In genomic region chr11:96199181-96200086, GRCm38 (mm10) we compare ENCODE assay signal across 17 mouse cellular contexts. TPM values are rescaled to one million over a fixed set of nuclear protein-coding genes. Genes with fewer than 3 reads are reported as not detected.
DNase-seq lines count a peak whose midpoint lies in the region; ATAC-seq and TF ChIP-seq lines count a peak whose summit lies in the region.
"Had no signal": no experiment of that assay in that cellular context is flagged by ENCODE, and none has a peak within 500 bp of the region (broad histone marks: within the 10 kb centered on the region; RNA-seq: fewer than 3 reads in every experiment).

No protein-coding gene starts in this region.

- H3K9ac ChIP-seq in liver, embryonic 11.5 days (ENCODE audit: low read depth, low read length), result no peak overlapping the region
- no peak overlapping the region for H3K9ac ChIP-seq in liver, postnatal 0 days (replicated peaks)
- H3K9ac ChIP-seq: intestine, embryonic 15.5 days had no signal

- no peak for TF ChIP-seq CTCF in liver, postnatal 0 days (IDR thresholded peaks at IDR 0.05; ENCODE audit: low read depth)
- TF ChIP-seq CTCF in E14TG2a.4 (conservative IDR thresholded peaks at IDR 0.05; ENCODE audit: low read length), result no peak

- H3K36me3 ChIP-seq in liver, embryonic 11.5 days (ENCODE audit: control insufficient read depth, insufficient read depth, low read length), result no peaks in the 10 kb centered on the region
- no peaks in the 10 kb centered on the region for H3K36me3 ChIP-seq in liver, postnatal 0 days (replicated peaks; ENCODE audit: insufficient read depth, low read length)
- no peaks in the 10 kb centered on the region for H3K36me3 ChIP-seq in E14TG2a.4 (ENCODE audit: insufficient read depth, low read length)
- no peaks in the 10 kb centered on the region for H3K36me3 ChIP-seq in hindbrain, embryonic 10.5 days
- H3K36me3 ChIP-seq: intestine, embryonic 15.5 days had no signal

- no peak for DNase-seq in liver, embryonic 11.5 days (ENCODE audit: low spot score)
- no peak for DNase-seq in liver, postnatal 0 days
- peak; percentile 36 for DNase-seq in CD4-positive, CD25-positive, alpha-beta regulatory T cell, adult 2 months (ENCODE audit: low read depth, low spot score)
- peak; percentile 65 for DNase-seq in induced T-regulatory cell, adult 2 months (ENCODE audit: low read depth)
- DNase-seq in layer of hippocampus, postnatal 25 days (ENCODE audit: extremely low spot score in 1 of 2, low spot score in 1 of 2), result no peak
- DNase-seq in hindbrain, embryonic 10.5 days (ENCODE audit: low spot score), result no peak
- DNase-seq: cerebellum, adult 11 months; right cerebral cortex, postnatal 25 days; thymus, adult 18-20 months had no signal

- H3K27ac ChIP-seq in liver, embryonic 11.5 days (ENCODE audit: low read depth, low read length), result no peak overlapping the region
- no peak overlapping the region for H3K27ac ChIP-seq in liver, postnatal 0 days (ENCODE audit: low read depth)
- H3K27ac ChIP-seq in hindbrain, embryonic 10.5 days, result no peak overlapping the region
- H3K27ac ChIP-seq: intestine, embryonic 15.5 days had no signal

- peaks cover 100% of the 10 kb centered on the region for H3K27me3 ChIP-seq in liver, embryonic 11.5 days (replicated peaks; ENCODE audit: control insufficient read depth, insufficient read depth, low read length)
- H3K27me3 ChIP-seq in liver, postnatal 0 days (ENCODE audit: insufficient read depth, low read length), result peaks cover 99% of the 10 kb centered on the region
- H3K27me3 ChIP-seq in E14TG2a.4 (ENCODE audit: insufficient read depth, low read length), result peaks cover 98% of the 10 kb centered on the region
- H3K27me3 ChIP-seq in hindbrain, embryonic 10.5 days (ENCODE audit: insufficient read depth, poor library complexity, severe bottlenecking), result peaks cover 100% of the 10 kb centered on the region

- no peak overlapping the region for H3K4me3 ChIP-seq in liver, embryonic 11.5 days (ENCODE audit: low read depth, low read length)
- no peak overlapping the region for H3K4me3 ChIP-seq in liver, postnatal 0 days (ENCODE audit: low read depth, low read length)
- H3K4me3 ChIP-seq in E14TG2a.4 (replicated peaks; ENCODE audit: low read length), result peak overlapping the region; percentile 64
- H3K4me3 ChIP-seq in hindbrain, embryonic 10.5 days, result no peak overlapping the region
- H3K4me3 ChIP-seq: intestine, embryonic 15.5 days had no signal

- TF ChIP-seq EP300 in liver, postnatal 0 days (IDR thresholded peaks at IDR 0.05; ENCODE audit: low read depth), result no peak

- H3K4me1 ChIP-seq in liver, embryonic 11.5 days (replicated peaks; ENCODE audit: control insufficient read depth, insufficient read depth, low read length), result 0 out of 2 replicates have a peak, but pooled peaks cover 3% of the 10 kb centered on the region
- no peaks in the 10 kb centered on the region for H3K4me1 ChIP-seq in liver, postnatal 0 days (ENCODE audit: insufficient read depth)
- H3K4me1 ChIP-seq in E14TG2a.4 (replicated peaks; ENCODE audit: low read depth, low read length), result peaks cover 69% of the 10 kb centered on the region
- no peaks in the 10 kb centered on the region for H3K4me1 ChIP-seq in hindbrain, embryonic 10.5 days (replicated peaks)

- no peaks in the 10 kb centered on the region for H3K9me3 ChIP-seq in liver, embryonic 11.5 days (ENCODE audit: control insufficient read depth, low read length)
- no peaks in the 10 kb centered on the region for H3K9me3 ChIP-seq in liver, postnatal 0 days (ENCODE audit: low read length)
- no peaks in the 10 kb centered on the region for H3K9me3 ChIP-seq in E14TG2a.4 (ENCODE audit: low read length)
- no peaks in the 10 kb centered on the region for H3K9me3 ChIP-seq in hindbrain, embryonic 10.5 days
- H3K9me3 ChIP-seq: intestine, embryonic 15.5 days had no signal

- 2% methylated on average over 22 of the region's 22 CpGs for WGBS in liver, embryonic 11.5 days
- WGBS in liver, postnatal 0 days (ENCODE audit: insufficient replicate concordance), result 3% methylated on average over 22 of the region's 22 CpGs
- 2% methylated on average over 22 of the region's 22 CpGs for WGBS in hindbrain, embryonic 10.5 days

- no peak for ATAC-seq in liver, embryonic 11.5 days (replicated peaks; ENCODE audit: low FRiP score)
- ATAC-seq in liver, postnatal 0 days, result no peak
- ATAC-seq: forebrain, embryonic 16.5 days; intestine, embryonic 15.5 days had no signal

- peak overlapping the region; percentile 13; the same call in 1 of the 2 replicates for H3K4me2 ChIP-seq in liver, embryonic 11.5 days
- H3K4me2 ChIP-seq in liver, postnatal 0 days (ENCODE audit: low read depth, low read length), result no peak overlapping the region
- H3K4me2 ChIP-seq: intestine, embryonic 15.5 days had no signal

RNA-seq across cellular contexts. Expression of gene Hoxb13, which starts 5.3 kb away (rescaled TPM):
- not detected in 2 replicates for polyA plus RNA-seq in liver, embryonic 11.5 days (2014; fragmentation: Nextera tagmentation; extraction: Ambion mirVana)
- polyA plus RNA-seq in liver, postnatal 0 days (2015; fragmentation: Nextera tagmentation; extraction: Ambion mirVana), result not detected in 2 replicates
- not detected for total RNA-seq in layer of hippocampus, postnatal 25 days (2021)
- not detected in 2 replicates for polyA plus RNA-seq in hindbrain, embryonic 10.5 days (2016; fragmentation: Nextera tagmentation; extraction: Ambion mirVana)
- total RNA-seq: gastrocnemius, adult 8-10 months; heart, adult 8-10 months; heart, postnatal 36 days; layer of hippocampus, adult 8-10 months; left cerebral cortex, postnatal 25 days had no signal

Comparison
In these comparisons a context has a peak if more than half of its experiments do, and no peak if none do; other contexts are left out.
1. DNase-seq: peak in CD4-positive, CD25-positive, alpha-beta regulatory T cell, adult 2 months (single experiment) and induced T-regulatory cell, adult 2 months (single experiment); none in liver, embryonic 11.5 days (single experiment), liver, postnatal 0 days (single experiment), layer of hippocampus, postnatal 25 days (0 of 2) and hindbrain, embryonic 10.5 days (single experiment).